Mouse (Mus musculus) stomach, embryonic 14.5 days (tissue): ENCODE data around the gene Prr12. TPM values are rescaled to one million over a fixed set of nuclear protein-coding genes. Genes with fewer than 3 reads are reported as not detected.

ENCODE experiments used
- ATAC-seq: fragments of 200-750 bp; cut with Nextera tagmentation; 2 replicates; pipeline ENCODE4 v1.8.0; 2017; ENCODE audit warnings: low read depth, moderate TSS enrichment; ENCODE audit not compliant: insufficient number of reproducible peaks, insufficient read depth, low FRiP score
- H3K27ac ChIP-seq: fragments of 300-500 bp; sonication (generic); 2 replicates; pipeline ENCODE4 v1.5.1; 2014; ENCODE audit warnings: mild to moderate bottlenecking, low read length, moderate library complexity, mixed read lengths
- H3K27me3 ChIP-seq: fragments of 300-500 bp; sonication (generic); 2 replicates; pipeline ENCODE4 v1.6.1; 2014; ENCODE audit warnings: low read length, control low read depth, mixed read lengths; ENCODE audit not compliant: control insufficient read depth, insufficient read depth
- H3K36me3 ChIP-seq: fragments of 300-500 bp; sonication (generic); 2 replicates; pipeline ENCODE4 v1.6.1; 2014; ENCODE audit warnings: mild to moderate bottlenecking, control low read depth, low read length, moderate library complexity, mixed read lengths; ENCODE audit not compliant: control insufficient read depth, insufficient read depth
- H3K4me1 ChIP-seq: fragments of 300-500 bp; sonication (generic); 2 replicates; pipeline ENCODE4 v1.6.1; 2014; ENCODE audit warnings: low read length, control low read depth, mixed read lengths; ENCODE audit not compliant: control insufficient read depth, insufficient read depth
- H3K4me2 ChIP-seq: fragments of 300-500 bp; sonication (generic); replicated peaks from 2 replicates; pipeline ENCODE4 v1.6.1; 2014; ENCODE audit warnings: low read depth, low read length, control low read depth
- H3K4me3 ChIP-seq: fragments of 300-500 bp; sonication (generic); 2 replicates; pipeline ENCODE4 v1.5.1; 2014; ENCODE audit warnings: low read depth, low read length, control low read depth
- H3K9ac ChIP-seq: fragments of 300-500 bp; sonication (generic); replicated peaks from 2 replicates; pipeline ENCODE4 v1.6.1; 2014; ENCODE audit warnings: low read depth, mild to moderate bottlenecking, control low read depth, low read length, moderate library complexity, mixed read lengths
- H3K9me3 ChIP-seq: fragments of 300-500 bp; sonication (generic); 2 replicates; pipeline ENCODE4 v1.6.1; 2016; ENCODE audit warnings: low read depth, low read length, control low read depth; ENCODE audit not compliant: control insufficient read depth
- WGBS: fragments of 180-500 bp; shearing (Covaris S2); extraction: QIAGEN DNeasy Blood & Tissue Kit; methylation state at CpG from one replicate; pipeline ENCODE4 v1.1.7; 2014; 5-methylcytosine and 5-hydroxymethylcytosine counted together
- polyA plus RNA-seq: library from polyadenylated mRNA; unstranded; fragments of >200 nt; fragmentation: Nextera tagmentation; extraction: Ambion mirVana; gene quantifications from 2 replicates; pipeline ENCODE4 v1.2.1, GENCODE M21; 2014

The Prr12 gene
- polyA plus RNA-seq, 1 experiment from 2014 or later: 17.8 TPM

GRCm38 (mm10) chr7:45051601-45051974, 1.1 kb downstream of the Prr12 start:
- ATAC-seq: no peak
- H3K4me3 ChIP-seq: peak overlapping the region; percentile 86
- peaks cover 38% of the 10 kb centered on the region for H3K36me3 ChIP-seq
- under 1% methylated on average over 13 of the region's 13 CpGs for WGBS
- H3K9ac ChIP-seq: peak overlapping the region; percentile 81
- H3K9me3 ChIP-seq: no peaks in the 10 kb centered on the region
- H3K4me2 ChIP-seq: peak overlapping the region; percentile 97
- no peaks in the 10 kb centered on the region for H3K27me3 ChIP-seq
- H3K27ac ChIP-seq: peak overlapping the region; percentile 99; the same call in 1 of the 2 replicates
- peaks cover 9% of the 10 kb centered on the region for H3K4me1 ChIP-seq

- ATAC-seq: peak; percentile 39
- Histone ChIP-seq H3K4me3 (peak overlapping the region; percentile 86), H3K9me3 (no peaks in the 10 kb centered on the region), H3K27me3 (no peaks in the 10 kb centered on the region), H3K4me1 (peaks cover 9% of the 10 kb centered on the region), H3K9ac (no peak overlapping the region), H3K27ac (peak overlapping the region; percentile 99; the same call in 1 of the 2 replicates), H3K36me3 (peaks cover 43% of the 10 kb centered on the region), H3K4me2 (peak overlapping the region; percentile 97)
- 5% methylated on average over 16 of the region's 16 CpGs for WGBS
These were observed 1.6 kb downstream of the Prr12 start for GRCm38 (mm10) chr7:45050945-45051600.

GRCm38 (mm10) chr7:45048923-45049657, 3.6 kb downstream of the Prr12 start:
- Histone ChIP-seq H3K4me2 (no peak overlapping the region), H3K36me3 (peaks cover 63% of the 10 kb centered on the region), H3K9me3 (no peaks in the 10 kb centered on the region), H3K27me3 (no peaks in the 10 kb centered on the region), H3K27ac (no peak overlapping the region), H3K4me3 (no peak overlapping the region), H3K9ac (no peak overlapping the region), H3K4me1 (peaks cover 9% of the 10 kb centered on the region)
- ATAC-seq: no peak
- 92% methylated on average over 23 of the region's 23 CpGs for WGBS

- Histone ChIP-seq H3K9me3 (no peaks in the 10 kb centered on the region), H3K9ac (no peak overlapping the region), H3K27me3 (no peaks in the 10 kb centered on the region), H3K4me2 (no peak overlapping the region), H3K27ac (no peak overlapping the region), H3K4me3 (no peak overlapping the region), H3K4me1 (peaks cover 9% of the 10 kb centered on the region), H3K36me3 (peaks cover 71% of the 10 kb centered on the region)
- ATAC-seq: no peak
- WGBS: 94% methylated on average over 38 of the region's 38 CpGs
These were observed 4.4 kb downstream of the Prr12 start for GRCm38 (mm10) chr7:45048001-45048890.

GRCm38 (mm10) chr7:45047491-45047890, 5.2 kb downstream of the Prr12 start:
- Histone ChIP-seq H3K4me2 (no peak overlapping the region), H3K27me3 (no peaks in the 10 kb centered on the region), H3K4me1 (peaks cover 9% of the 10 kb centered on the region), H3K9ac (no peak overlapping the region), H3K9me3 (no peaks in the 10 kb centered on the region), H3K27ac (no peak overlapping the region), H3K4me3 (no peak overlapping the region), H3K36me3 (peaks cover 78% of the 10 kb centered on the region)
- 95% methylated on average over 14 of the region's 14 CpGs for WGBS
- ATAC-seq: no peak

- Histone ChIP-seq H3K9me3 (no peaks in the 10 kb centered on the region), H3K4me3 (no peak overlapping the region), H3K4me1 (peaks cover 9% of the 10 kb centered on the region), H3K36me3 (peaks cover 84% of the 10 kb centered on the region), H3K9ac (no peak overlapping the region), H3K27ac (no peak overlapping the region), H3K4me2 (no peak overlapping the region), H3K27me3 (no peaks in the 10 kb centered on the region)
- ATAC-seq: no peak
- 93% methylated on average over 26 of the region's 26 CpGs for WGBS
These were observed 5.8 kb downstream of the Prr12 start for GRCm38 (mm10) chr7:45046853-45047350.

GRCm38 (mm10) chr7:45045741-45046140, 6.9 kb downstream of the Prr12 start:
- peaks cover 96% of the 10 kb centered on the region for H3K36me3 ChIP-seq

GRCm38 (mm10) chr7:45043307-45043706, 9.4 kb downstream of the Prr12 start:
- Histone ChIP-seq H3K36me3 (peaks cover 94% of the 10 kb centered on the region), H3K4me1 (no peaks in the 10 kb centered on the region), H3K9ac (no peak overlapping the region), H3K9me3 (no peaks in the 10 kb centered on the region), H3K4me3 (no peak overlapping the region), H3K4me2 (no peak overlapping the region), H3K27ac (no peak overlapping the region), H3K27me3 (no peaks in the 10 kb centered on the region)
- no peak for ATAC-seq
- WGBS: 91% methylated on average over 14 of the region's 14 CpGs

More at GRCm38 (mm10) chr7:45045741-45046140, 6.9 kb downstream of the Prr12 start:
- Histone ChIP-seq H3K27ac (no peak overlapping the region), H3K4me2 (no peak overlapping the region), H3K27me3 (no peaks in the 10 kb centered on the region), H3K4me3 (no peak overlapping the region), H3K4me1 (peaks cover 4% of the 10 kb centered on the region; the same call in 1 of the 2 replicates), H3K9me3 (no peaks in the 10 kb centered on the region), H3K9ac (no peak overlapping the region)
- ATAC-seq: no peak
- WGBS: 96% methylated on average over 22 of the region's 22 CpGs
